Mouse (Mus musculus): Measurements from ENCODE around the gene Spopl. TPM values are rescaled to one million over a fixed set of nuclear protein-coding genes. Genes with fewer than 3 reads are reported as not detected.
"Not testable (repeated sequence)": the region's sequence is repeated elsewhere in the genome, so short reads cannot be mapped to it uniquely, and the experiment has no call there.

Spopl gene
- polyA plus RNA-seq, 1 experiment from 2014 or later: 13.3 TPM

DNA sequence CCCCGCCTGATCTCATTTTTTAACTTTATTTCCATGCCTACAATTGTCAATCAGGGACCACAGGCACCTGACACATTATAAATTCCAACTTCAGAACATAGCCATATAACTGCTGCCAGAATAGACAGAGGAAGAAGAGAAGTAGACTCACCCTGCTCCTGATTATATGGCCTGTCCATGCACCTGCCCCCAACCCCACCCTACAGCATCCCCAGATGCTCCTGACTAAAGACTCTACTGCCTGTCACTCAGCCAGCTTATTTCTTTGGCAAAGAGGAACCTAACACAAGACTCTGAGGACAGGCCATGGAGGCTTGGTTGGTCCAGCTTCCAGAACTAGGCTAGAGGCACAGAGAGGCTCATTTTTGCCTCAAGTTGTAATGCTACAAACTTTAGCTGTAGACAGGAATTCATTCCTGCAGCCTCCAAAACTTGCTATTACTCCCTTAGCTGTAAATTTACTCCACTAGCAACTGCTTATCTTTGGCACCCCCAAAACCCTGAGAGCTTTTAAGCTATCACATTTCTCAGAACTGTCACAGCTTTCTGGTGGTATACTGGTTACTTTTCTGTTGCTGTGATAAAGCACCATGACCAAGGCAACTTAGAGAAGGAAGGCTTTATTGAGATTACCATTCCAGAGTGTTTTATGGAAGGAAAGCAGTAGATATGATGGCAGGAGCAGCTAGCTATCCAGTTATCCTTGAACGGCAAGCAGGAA, 6.7 kb downstream of the Spopl start:
- ATAC-seq (replicated peaks; ENCODE audit: low FRiP score, low TSS enrichment, low read depth): no peak

DNA sequence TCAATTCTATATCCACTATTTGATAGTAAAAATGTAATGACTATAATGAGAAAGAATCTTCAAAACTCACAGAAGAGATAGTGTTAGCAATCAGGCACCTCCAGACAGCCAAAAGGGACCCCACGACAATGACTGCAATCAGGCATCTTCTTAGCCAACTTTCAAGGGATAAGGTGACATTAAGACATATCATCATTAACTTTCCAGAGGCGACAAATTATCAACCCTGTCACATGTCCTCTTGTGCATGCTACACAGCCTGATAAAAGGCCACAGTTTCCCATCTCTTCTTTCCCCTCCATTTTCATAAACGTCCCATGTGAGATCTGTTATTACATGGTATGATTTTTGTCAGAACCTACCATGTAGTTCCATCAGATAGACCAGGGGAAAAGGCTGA, 9.0 kb downstream of the Spopl start:
- Histone ChIP-seq H3K36me3 (ENCODE audit: control insufficient read depth, insufficient read depth, low read length) (no peaks in the 10 kb centered on the region), H3K27ac (ENCODE audit: low read depth) (no peak overlapping the region), H3K4me2 (ENCODE audit: low read length) (no peak overlapping the region), H3K4me1 (replicated peaks; ENCODE audit: control insufficient read depth, insufficient read depth, low read length) (no peaks in the 10 kb centered on the region), H3K9me3 (ENCODE audit: control insufficient read depth, low read length) (no peaks in the 10 kb centered on the region), H3K27me3 (replicated peaks; ENCODE audit: control insufficient read depth, insufficient read depth, low read length) (no peaks in the 10 kb centered on the region), H3K4me3 (ENCODE audit: low read depth, low read length) (no peak overlapping the region), H3K9ac (ENCODE audit: low read length) (no peak overlapping the region)
- ATAC-seq (replicated peaks; ENCODE audit: low FRiP score, low TSS enrichment, low read depth) (no peak), DNase-seq (ENCODE audit: low spot score) (no peak)
- 90% methylated on average over 3 of the region's 3 CpGs for WGBS

More for the DNA sequence above, 6.7 kb downstream of the Spopl start:
- Histone ChIP-seq H3K4me3 (ENCODE audit: low read depth, low read length) (no peak overlapping the region), H3K4me1 (replicated peaks; ENCODE audit: control insufficient read depth, insufficient read depth, low read length) (no peaks in the 10 kb centered on the region), H3K27me3 (replicated peaks; ENCODE audit: control insufficient read depth, insufficient read depth, low read length) (no peaks in the 10 kb centered on the region), H3K4me2 (ENCODE audit: low read length) (no peak overlapping the region), H3K9ac (ENCODE audit: low read length) (no peak overlapping the region), H3K9me3 (ENCODE audit: control insufficient read depth, low read length) (no peaks in the 10 kb centered on the region), H3K27ac (ENCODE audit: low read depth) (no peak overlapping the region), H3K36me3 (ENCODE audit: control insufficient read depth, insufficient read depth, low read length) (no peaks in the 10 kb centered on the region)
- no peak for DNase-seq (ENCODE audit: low spot score)
- WGBS: 90% methylated on average over 2 of the region's 2 CpGs

DNA sequence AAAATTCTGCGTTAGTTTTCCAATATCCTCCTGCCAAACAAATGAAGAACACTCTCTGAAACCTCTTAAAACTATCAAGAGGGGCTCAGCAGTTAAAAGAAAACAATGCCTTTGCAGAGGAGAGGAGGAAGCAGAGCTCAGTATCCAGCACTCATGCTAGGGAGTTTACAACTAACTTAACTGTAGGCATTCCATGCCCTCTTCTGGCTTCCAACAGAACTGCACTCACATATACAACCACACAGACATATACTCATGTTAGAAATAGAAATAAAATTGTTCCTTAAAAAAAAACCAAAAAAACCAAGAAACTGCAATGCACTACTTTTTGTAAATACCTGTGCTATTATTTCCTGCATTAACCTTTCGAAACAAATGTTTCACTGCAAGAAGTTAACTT, 12.7 kb downstream of the Spopl start:
- Histone ChIP-seq H3K4me1 (replicated peaks; ENCODE audit: control insufficient read depth, insufficient read depth, low read length) (no peaks in the 10 kb centered on the region), H3K27me3 (replicated peaks; ENCODE audit: control insufficient read depth, insufficient read depth, low read length) (no peaks in the 10 kb centered on the region), H3K4me3 (ENCODE audit: low read depth, low read length) (no peak overlapping the region), H3K4me2 (ENCODE audit: low read length) (no peak overlapping the region), H3K36me3 (ENCODE audit: control insufficient read depth, insufficient read depth, low read length) (no peaks in the 10 kb centered on the region), H3K9ac (ENCODE audit: low read length) (no peak overlapping the region), H3K27ac (ENCODE audit: low read depth) (no peak overlapping the region), H3K9me3 (ENCODE audit: control insufficient read depth, low read length) (no peaks in the 10 kb centered on the region)
- DNase-seq (ENCODE audit: low spot score) (no peak), ATAC-seq (replicated peaks; ENCODE audit: low FRiP score, low TSS enrichment, low read depth) (no peak)
- 88% methylated on average over 2 of the region's 2 CpGs for WGBS

- Histone ChIP-seq H3K9ac (ENCODE audit: low read length) (no peak overlapping the region), H3K9me3 (ENCODE audit: control insufficient read depth, low read length) (no peaks in the 10 kb centered on the region), H3K4me3 (ENCODE audit: low read depth, low read length) (no peak overlapping the region), H3K27me3 (replicated peaks; ENCODE audit: control insufficient read depth, insufficient read depth, low read length) (no peaks in the 10 kb centered on the region), H3K4me2 (ENCODE audit: low read length) (no peak overlapping the region), H3K27ac (ENCODE audit: low read depth) (no peak overlapping the region), H3K4me1 (replicated peaks; ENCODE audit: control insufficient read depth, insufficient read depth, low read length) (no peaks in the 10 kb centered on the region), H3K36me3 (ENCODE audit: control insufficient read depth, insufficient read depth, low read length) (no peaks in the 10 kb centered on the region)
- WGBS: 69% methylated on average over 1 of the region's 1 CpGs
- no peak for DNase-seq (ENCODE audit: low spot score)
- ATAC-seq (replicated peaks; ENCODE audit: low FRiP score, low TSS enrichment, low read depth): no peak
These were observed 20.7 kb downstream of the Spopl start for GRCm38 (mm10) chr2:23551235-23551634.

GRCm38 (mm10) chr2:23547220-23547619, 24.7 kb downstream of the Spopl start:
- WGBS: 93% methylated on average over 1 of the region's 1 CpGs
- DNase-seq (ENCODE audit: low spot score) (no peak), ATAC-seq (replicated peaks; ENCODE audit: low FRiP score, low TSS enrichment, low read depth) (no peak)
- Histone ChIP-seq H3K9me3 (ENCODE audit: control insufficient read depth, low read length) (no peaks in the 10 kb centered on the region), H3K27ac (ENCODE audit: low read depth) (no peak overlapping the region), H3K9ac (ENCODE audit: low read length) (no peak overlapping the region), H3K27me3 (replicated peaks; ENCODE audit: control insufficient read depth, insufficient read depth, low read length) (no peaks in the 10 kb centered on the region), H3K4me3 (ENCODE audit: low read depth, low read length) (no peak overlapping the region), H3K4me1 (replicated peaks; ENCODE audit: control insufficient read depth, insufficient read depth, low read length) (no peaks in the 10 kb centered on the region), H3K4me2 (ENCODE audit: low read length) (no peak overlapping the region), H3K36me3 (ENCODE audit: control insufficient read depth, insufficient read depth, low read length) (no peaks in the 10 kb centered on the region)

DNA sequence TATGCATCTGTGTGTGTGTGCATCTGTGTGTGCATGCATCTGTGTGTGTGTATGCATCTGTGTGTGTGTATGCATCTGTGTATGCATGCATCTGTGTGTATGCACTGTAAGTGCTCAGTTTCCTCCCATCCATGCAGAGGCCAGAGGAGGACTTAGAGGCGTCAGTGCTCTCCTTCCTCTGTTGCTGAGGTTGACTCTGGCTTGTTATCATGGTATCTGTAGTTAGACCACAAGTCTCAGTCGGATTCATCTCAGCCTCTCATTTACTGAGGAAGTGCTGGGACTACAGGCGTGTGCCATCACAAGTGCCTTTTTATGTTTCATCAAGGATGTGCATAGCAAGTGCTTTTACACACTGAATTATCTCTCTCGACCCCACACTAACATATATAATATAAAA, 31.9 kb downstream of the Spopl start:
- Histone ChIP-seq H3K4me1 (replicated peaks; ENCODE audit: control insufficient read depth, insufficient read depth, low read length) (no peaks in the 10 kb centered on the region), H3K9ac (ENCODE audit: low read length) (no peak overlapping the region), H3K9me3 (ENCODE audit: control insufficient read depth, low read length) (no peaks in the 10 kb centered on the region), H3K27me3 (replicated peaks; ENCODE audit: control insufficient read depth, insufficient read depth, low read length) (no peaks in the 10 kb centered on the region), H3K4me2 (ENCODE audit: low read length) (no peak overlapping the region), H3K27ac (ENCODE audit: low read depth) (no peak overlapping the region), H3K4me3 (ENCODE audit: low read depth, low read length) (no peak overlapping the region), H3K36me3 (ENCODE audit: control insufficient read depth, insufficient read depth, low read length) (peaks cover 13% of the 10 kb centered on the region; the same call in 1 of the 2 replicates)
- DNase-seq (ENCODE audit: low spot score): no peak
- no peak for ATAC-seq (replicated peaks; ENCODE audit: low FRiP score, low TSS enrichment, low read depth)
- 83% methylated on average over 4 of the region's 4 CpGs for WGBS

GRCm38 (mm10) chr2:23527717-23528116, 44.2 kb downstream of the Spopl start:
- not testable (repeated sequence) for H3K27me3 ChIP-seq (replicated peaks; ENCODE audit: control insufficient read depth, insufficient read depth, low read length); H3K9me3 ChIP-seq (ENCODE audit: control insufficient read depth, low read length); DNase-seq (ENCODE audit: low spot score); ATAC-seq (replicated peaks; ENCODE audit: low FRiP score, low TSS enrichment, low read depth); H3K4me3 ChIP-seq (ENCODE audit: low read depth, low read length); H3K4me2 ChIP-seq (ENCODE audit: low read length); H3K9ac ChIP-seq (ENCODE audit: low read length); H3K27ac ChIP-seq (ENCODE audit: low read depth); H3K4me1 ChIP-seq (replicated peaks; ENCODE audit: control insufficient read depth, insufficient read depth, low read length)
- peaks cover 29% of the 10 kb centered on the region for H3K36me3 ChIP-seq (ENCODE audit: control insufficient read depth, insufficient read depth, low read length)
- 90% methylated on average over 2 of the region's 2 CpGs for WGBS

DNA sequence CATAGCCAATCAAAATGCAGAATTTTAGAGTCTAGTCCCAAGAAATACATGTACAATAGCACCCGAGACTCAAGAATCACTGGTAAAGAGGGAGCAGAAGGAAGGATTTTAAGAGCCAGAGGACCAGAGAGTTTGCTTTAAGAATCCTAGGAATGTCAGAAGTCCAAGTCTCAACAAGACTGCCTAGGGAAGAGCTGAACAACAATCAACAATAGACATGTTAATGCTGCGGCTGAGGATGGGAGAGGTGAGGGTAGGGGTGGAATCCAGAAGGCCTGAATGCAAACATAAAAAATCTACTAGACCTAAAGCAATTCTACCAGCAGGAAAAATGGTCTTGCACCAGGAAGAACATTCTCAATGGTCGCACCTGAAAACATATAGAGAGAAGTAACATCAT, 66.8 kb downstream of the Spopl start:
- peaks cover 6% of the 10 kb centered on the region; the same call in 1 of the 2 replicates for H3K36me3 ChIP-seq (ENCODE audit: control insufficient read depth, insufficient read depth, low read length)
- DNase-seq (ENCODE audit: low spot score) (no peak), ATAC-seq (replicated peaks; ENCODE audit: low FRiP score, low TSS enrichment, low read depth) (no peak)
- WGBS: 96% methylated on average over 3 of the region's 3 CpGs
- H3K4me1 ChIP-seq (replicated peaks; ENCODE audit: control insufficient read depth, insufficient read depth, low read length): no peaks in the 10 kb centered on the region
- H3K4me3 ChIP-seq (ENCODE audit: low read depth, low read length): no peak overlapping the region
- no peak overlapping the region for H3K4me2 ChIP-seq (ENCODE audit: low read length)
- H3K9me3 ChIP-seq (ENCODE audit: control insufficient read depth, low read length): no peaks in the 10 kb centered on the region
- no peaks in the 10 kb centered on the region for H3K27me3 ChIP-seq (replicated peaks; ENCODE audit: control insufficient read depth, insufficient read depth, low read length)
- no peak overlapping the region for H3K27ac ChIP-seq (ENCODE audit: low read depth)
- no peak overlapping the region for H3K9ac ChIP-seq (ENCODE audit: low read length)

GRCm38 (mm10) chr2:23481715-23482114, 90.2 kb downstream of the Spopl start:
- H3K4me1 ChIP-seq (replicated peaks; ENCODE audit: control insufficient read depth, insufficient read depth, low read length): no peaks in the 10 kb centered on the region
- no peak overlapping the region for H3K4me2 ChIP-seq (ENCODE audit: low read length)
- H3K27me3 ChIP-seq (replicated peaks; ENCODE audit: control insufficient read depth, insufficient read depth, low read length): no peaks in the 10 kb centered on the region
- H3K27ac ChIP-seq (ENCODE audit: low read depth): no peak overlapping the region
- no peak overlapping the region for H3K4me3 ChIP-seq (ENCODE audit: low read depth, low read length)
- no peak overlapping the region for H3K9ac ChIP-seq (ENCODE audit: low read length)
- no peak for DNase-seq (ENCODE audit: low spot score)
- WGBS: 74% methylated on average over 1 of the region's 1 CpGs
- ATAC-seq (replicated peaks; ENCODE audit: low FRiP score, low TSS enrichment, low read depth): no peak
- H3K9me3 ChIP-seq (ENCODE audit: control insufficient read depth, low read length): no peaks in the 10 kb centered on the region
- no peaks in the 10 kb centered on the region for H3K36me3 ChIP-seq (ENCODE audit: control insufficient read depth, insufficient read depth, low read length)

All from intestine, embryonic 14.5 days (tissue).